Mouse (Mus musculus): ENCODE measurements around the gene Ppm1d. TPM values are rescaled to one million over a fixed set of nuclear protein-coding genes. Genes with fewer than 3 reads are reported as not detected.

Gene Ppm1d
- polyA plus RNA-seq, 1 experiment, result 5.8 TPM

GRCm38 (mm10) chr11:85359641-85360040 lies 48.6 kb downstream of the Ppm1d start:
- no peaks in the 10 kb centered on the region for H3K27me3 ChIP-seq (replicated peaks; ENCODE audit: control insufficient read depth, insufficient read depth, low read length)
- H3K27ac ChIP-seq (ENCODE audit: insufficient read depth, low read depth, low read length), result no peak overlapping the region
- no peak overlapping the region for H3K4me3 ChIP-seq (ENCODE audit: insufficient read depth, low read depth, low read length)
- 90% methylated on average over 6 of the region's 6 CpGs for WGBS
- no peak for DNase-seq
- H3K4me1 ChIP-seq (ENCODE audit: control insufficient read depth, insufficient read depth, low read length), result no peaks in the 10 kb centered on the region
- TF ChIP-seq CTCF (conservative IDR thresholded peaks at IDR 0.05; ENCODE audit: insufficient read depth, insufficient read length, low read depth, low read length) (no peak), POLR2A (IDR thresholded peaks at IDR 0.05; ENCODE audit: low read depth, low read length) (no peak)
- no peaks in the 10 kb centered on the region for H3K36me3 ChIP-seq (ENCODE audit: control insufficient read depth, insufficient read depth, low read length)

GRCm38 (mm10) chr11:85361621-85362020 lies 50.6 kb downstream of the Ppm1d start:
- no peaks in the 10 kb centered on the region; the same call in 1 of the 2 replicates for H3K36me3 ChIP-seq (ENCODE audit: control insufficient read depth, insufficient read depth, low read length)
- TF ChIP-seq CTCF (conservative IDR thresholded peaks at IDR 0.05; ENCODE audit: insufficient read depth, insufficient read length, low read depth, low read length), result no peak
- TF ChIP-seq POLR2A (IDR thresholded peaks at IDR 0.05; ENCODE audit: low read depth, low read length), result no peak
- H3K27ac ChIP-seq (ENCODE audit: insufficient read depth, low read depth, low read length), result no peak overlapping the region
- no peak overlapping the region for H3K4me3 ChIP-seq (ENCODE audit: insufficient read depth, low read depth, low read length)
- H3K4me1 ChIP-seq (ENCODE audit: control insufficient read depth, insufficient read depth, low read length), result no peaks in the 10 kb centered on the region
- 83% methylated on average over 8 of the region's 8 CpGs for WGBS
- DNase-seq, result no peak
- no peaks in the 10 kb centered on the region for H3K27me3 ChIP-seq (replicated peaks; ENCODE audit: control insufficient read depth, insufficient read depth, low read length)

- no peak for TF ChIP-seq POLR2A (IDR thresholded peaks at IDR 0.05; ENCODE audit: low read depth, low read length)
- TF ChIP-seq CTCF (conservative IDR thresholded peaks at IDR 0.05; ENCODE audit: insufficient read depth, insufficient read length, low read depth, low read length), result no peak
- H3K4me1 ChIP-seq (ENCODE audit: control insufficient read depth, insufficient read depth, low read length), result no peaks in the 10 kb centered on the region
- no peaks in the 10 kb centered on the region; the same call in 1 of the 2 replicates for H3K36me3 ChIP-seq (ENCODE audit: control insufficient read depth, insufficient read depth, low read length)
- 81% methylated on average over 3 of the region's 3 CpGs for WGBS
- no peak overlapping the region for H3K4me3 ChIP-seq (ENCODE audit: insufficient read depth, low read depth, low read length)
- DNase-seq, result no peak
- no peak overlapping the region for H3K27ac ChIP-seq (ENCODE audit: insufficient read depth, low read depth, low read length)
- H3K27me3 ChIP-seq (replicated peaks; ENCODE audit: control insufficient read depth, insufficient read depth, low read length), result no peaks in the 10 kb centered on the region
Measured at GRCm38 (mm10) chr11:85366168-85366567, 55.1 kb downstream of the Ppm1d start.

GRCm38 (mm10) chr11:85367823-85368222 lies 56.8 kb downstream of the Ppm1d start:
- no peak for DNase-seq
- H3K36me3 ChIP-seq (ENCODE audit: control insufficient read depth, insufficient read depth, low read length), result no peaks in the 10 kb centered on the region; the same call in 1 of the 2 replicates
- TF ChIP-seq CTCF (conservative IDR thresholded peaks at IDR 0.05; ENCODE audit: insufficient read depth, insufficient read length, low read depth, low read length), result no peak
- TF ChIP-seq POLR2A (IDR thresholded peaks at IDR 0.05; ENCODE audit: low read depth, low read length), result no peak
- 84% methylated on average over 3 of the region's 3 CpGs for WGBS
- no peak overlapping the region for H3K27ac ChIP-seq (ENCODE audit: insufficient read depth, low read depth, low read length)
- no peak overlapping the region for H3K4me3 ChIP-seq (ENCODE audit: insufficient read depth, low read depth, low read length)
- no peaks in the 10 kb centered on the region for H3K4me1 ChIP-seq (ENCODE audit: control insufficient read depth, insufficient read depth, low read length)
- H3K27me3 ChIP-seq (replicated peaks; ENCODE audit: control insufficient read depth, insufficient read depth, low read length), result no peaks in the 10 kb centered on the region

DNA sequence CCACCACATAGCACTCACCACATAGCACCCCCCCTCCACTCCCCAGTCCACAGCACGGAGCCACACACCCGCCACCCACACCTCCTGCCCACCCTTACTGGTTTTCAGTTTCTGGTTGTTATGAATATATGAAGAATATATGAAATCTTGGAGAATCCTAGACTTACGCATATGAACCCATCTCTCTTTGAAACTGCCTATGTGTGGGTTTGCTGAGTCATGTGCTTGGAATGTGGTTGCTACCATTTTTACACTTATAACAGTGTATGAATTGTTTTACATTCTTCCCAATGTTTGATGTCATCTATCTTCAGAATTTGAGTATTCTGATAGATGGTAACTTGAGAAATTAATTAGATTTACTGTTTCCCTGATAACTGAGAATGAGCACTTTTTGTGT lies 68.0 kb downstream of the Ppm1d start:
- peaks cover 1% of the 10 kb centered on the region; the same call in 1 of the 2 replicates for H3K36me3 ChIP-seq (ENCODE audit: control insufficient read depth, insufficient read depth, low read length)
- TF ChIP-seq POLR2A (IDR thresholded peaks at IDR 0.05; ENCODE audit: low read depth, low read length) (no peak), CTCF (conservative IDR thresholded peaks at IDR 0.05; ENCODE audit: insufficient read depth, insufficient read length, low read depth, low read length) (no peak)
- H3K4me3 ChIP-seq (ENCODE audit: insufficient read depth, low read depth, low read length), result no peak overlapping the region
- no peaks in the 10 kb centered on the region for H3K4me1 ChIP-seq (ENCODE audit: control insufficient read depth, insufficient read depth, low read length)
- H3K27me3 ChIP-seq (replicated peaks; ENCODE audit: control insufficient read depth, insufficient read depth, low read length), result no peaks in the 10 kb centered on the region
- 88% methylated on average over 3 of the region's 3 CpGs for WGBS
- no peak overlapping the region for H3K27ac ChIP-seq (ENCODE audit: insufficient read depth, low read depth, low read length)
- no peak for DNase-seq

- 24% methylated on average over 1 of the region's 1 CpGs for WGBS
- TF ChIP-seq CTCF (conservative IDR thresholded peaks at IDR 0.05; ENCODE audit: insufficient read depth, insufficient read length, low read depth, low read length), result no peak
- TF ChIP-seq POLR2A (IDR thresholded peaks at IDR 0.05; ENCODE audit: low read depth, low read length), result no peak
- H3K27ac ChIP-seq (ENCODE audit: insufficient read depth, low read depth, low read length), result no peak overlapping the region
Measured at GRCm38 (mm10) chr11:85380046-85380445, 69.0 kb downstream of the Ppm1d start.

GRCm38 (mm10) chr11:85382055-85382454 lies 71.0 kb downstream of the Ppm1d start:
- peak; percentile 82 for DNase-seq
- WGBS, result 8% methylated on average over 4 of the region's 4 CpGs
- TF ChIP-seq CTCF (conservative IDR thresholded peaks at IDR 0.05; ENCODE audit: insufficient read depth, insufficient read length, low read depth, low read length) (peak; percentile 99), POLR2A (IDR thresholded peaks at IDR 0.05; ENCODE audit: low read depth, low read length) (no peak)
- H3K27me3 ChIP-seq (replicated peaks; ENCODE audit: control insufficient read depth, insufficient read depth, low read length), result no peaks in the 10 kb centered on the region
- no peaks in the 10 kb centered on the region for H3K4me1 ChIP-seq (ENCODE audit: control insufficient read depth, insufficient read depth, low read length)
- H3K4me3 ChIP-seq (ENCODE audit: insufficient read depth, low read depth, low read length), result no peak overlapping the region
- H3K27ac ChIP-seq (ENCODE audit: insufficient read depth, low read depth, low read length), result no peak overlapping the region
- peaks cover 1% of the 10 kb centered on the region; the same call in 1 of the 2 replicates for H3K36me3 ChIP-seq (ENCODE audit: control insufficient read depth, insufficient read depth, low read length)

More at GRCm38 (mm10) chr11:85380046-85380445, 69.0 kb downstream of the Ppm1d start:
- DNase-seq, result no peak
- Histone ChIP-seq H3K27me3 (replicated peaks; ENCODE audit: control insufficient read depth, insufficient read depth, low read length) (no peaks in the 10 kb centered on the region), H3K36me3 (ENCODE audit: control insufficient read depth, insufficient read depth, low read length) (peaks cover 1% of the 10 kb centered on the region; the same call in 1 of the 2 replicates), H3K4me3 (ENCODE audit: insufficient read depth, low read depth, low read length) (no peak overlapping the region), H3K4me1 (ENCODE audit: control insufficient read depth, insufficient read depth, low read length) (no peaks in the 10 kb centered on the region)

All from kidney, adult 2 months (tissue).